Mouse (Mus musculus) midbrain, embryonic 10.5 days (tissue): ENCODE measurements around the gene Rnf38. TPM values are rescaled to one million over a fixed set of nuclear protein-coding genes. Genes with fewer than 3 reads are reported as not detected.

Experiments used
- DNase-seq: peaks from one replicate; pipeline ENCODE4 v3.0.0-alpha.2; 2017; ENCODE audit warnings: low spot score
- H3K27ac ChIP-seq: fragments of 300-500 bp; sonication (generic); replicated peaks from 2 replicates; pipeline ENCODE4 v1.5.1; 2016; ENCODE audit warnings: mild to moderate bottlenecking
- H3K27me3 ChIP-seq: fragments of 300-500 bp; sonication (generic); 2 replicates; pipeline ENCODE4 v1.6.1; 2016; ENCODE audit warnings: low read depth, mild to moderate bottlenecking; ENCODE audit not compliant: poor library complexity, severe bottlenecking
- H3K36me3 ChIP-seq: fragments of 300-500 bp; sonication (generic); 2 replicates; pipeline ENCODE4 v1.6.1; 2016; ENCODE audit warnings: mild to moderate bottlenecking, moderate library complexity
- H3K4me1 ChIP-seq: fragments of 300-500 bp; sonication (generic); 2 replicates; pipeline ENCODE4 v1.6.1; 2016
- H3K4me3 ChIP-seq: fragments of 300-500 bp; sonication (generic); 2 replicates; pipeline ENCODE4 v1.5.1; 2016; ENCODE audit warnings: mild to moderate bottlenecking, moderate library complexity
- H3K9me3 ChIP-seq: fragments of 300-500 bp; sonication (generic); replicated peaks from 2 replicates; pipeline ENCODE4 v1.6.1; 2016; ENCODE audit warnings: mild to moderate bottlenecking
- WGBS: fragments of 180-500 bp; shearing (Covaris S2); methylation state at CpG from one replicate; pipeline ENCODE4 v1.1.7; 2016; 5-methylcytosine and 5-hydroxymethylcytosine counted together
- polyA plus RNA-seq: library from polyadenylated mRNA; unstranded; fragments of >200 nt; fragmentation: Nextera tagmentation; extraction: Ambion mirVana; gene quantifications from 2 replicates; pipeline ENCODE4 v1.2.1, GENCODE M21; 2016

Rnf38 gene
- polyA plus RNA-seq, 1 experiment from 2014 or later = 29.0 TPM

GRCm38 (mm10) chr4:44156481-44156880 is 77.1 kb downstream of the Rnf38 start:
- peaks cover 10% of the 10 kb centered on the region for H3K4me1 ChIP-seq
- DNase-seq = peak; percentile 1
- no peak overlapping the region for H3K27ac ChIP-seq
- peaks cover 57% of the 10 kb centered on the region for H3K36me3 ChIP-seq
- H3K4me3 ChIP-seq = no peak overlapping the region
- no peaks in the 10 kb centered on the region for H3K9me3 ChIP-seq
- H3K27me3 ChIP-seq = no peaks in the 10 kb centered on the region
- 81% methylated on average over 6 of the region's 6 CpGs for WGBS

- peaks cover 73% of the 10 kb centered on the region for H3K36me3 ChIP-seq
- peak; percentile 1 for DNase-seq
- H3K4me3 ChIP-seq = no peak overlapping the region
- 0 out of 2 replicates have a peak, but pooled peaks cover 3% of the 10 kb centered on the region for H3K4me1 ChIP-seq
- H3K9me3 ChIP-seq = no peaks in the 10 kb centered on the region
- no peaks in the 10 kb centered on the region for H3K27me3 ChIP-seq
- WGBS = 91% methylated on average over 4 of the region's 4 CpGs
- H3K27ac ChIP-seq = no peak overlapping the region
These were observed 78.7 kb downstream of the Rnf38 start for GRCm38 (mm10) chr4:44154884-44155283.

GRCm38 (mm10) chr4:44152904-44153303 is 80.7 kb downstream of the Rnf38 start:
- DNase-seq = peak; percentile 3
- no peak overlapping the region for H3K27ac ChIP-seq
- H3K9me3 ChIP-seq = no peaks in the 10 kb centered on the region
- H3K27me3 ChIP-seq = no peaks in the 10 kb centered on the region
- 93% methylated on average over 4 of the region's 4 CpGs for WGBS
- 0 out of 2 replicates have a peak, but pooled peaks cover 3% of the 10 kb centered on the region for H3K4me1 ChIP-seq
- H3K36me3 ChIP-seq = peaks cover 81% of the 10 kb centered on the region
- H3K4me3 ChIP-seq = no peak overlapping the region

- Histone ChIP-seq H3K4me3 (no peak overlapping the region), H3K9me3 (no peaks in the 10 kb centered on the region), H3K4me1 (no peaks in the 10 kb centered on the region), H3K36me3 (peaks cover 94% of the 10 kb centered on the region), H3K27ac (no peak overlapping the region), H3K27me3 (no peaks in the 10 kb centered on the region)
- DNase-seq = no peak
- 97% methylated on average over 12 of the region's 12 CpGs for WGBS
These were observed 106.8 kb downstream of the Rnf38 start for GRCm38 (mm10) chr4:44126805-44127204.

- Histone ChIP-seq H3K27me3 (no peaks in the 10 kb centered on the region), H3K36me3 (peaks cover 22% of the 10 kb centered on the region), H3K27ac (no peak overlapping the region), H3K4me1 (no peaks in the 10 kb centered on the region), H3K9me3 (no peaks in the 10 kb centered on the region), H3K4me3 (no peak overlapping the region)
- WGBS = 51% methylated on average over 9 of the region's 9 CpGs
- DNase-seq = no peak
These were observed 114.0 kb downstream of the Rnf38 start for GRCm38 (mm10) chr4:44119410-44120201.

- Histone ChIP-seq H3K4me1 (peaks cover 10% of the 10 kb centered on the region; the same call in 1 of the 2 replicates), H3K4me3 (no peak overlapping the region), H3K27me3 (no peaks in the 10 kb centered on the region), H3K9me3 (no peaks in the 10 kb centered on the region), H3K27ac (no peak overlapping the region), H3K36me3 (no peaks in the 10 kb centered on the region)
- no peak for DNase-seq
- WGBS = 86% methylated on average over 13 of the region's 13 CpGs
These were observed 118.5 kb downstream of the Rnf38 start for GRCm38 (mm10) chr4:44115046-44115445.

GRCm38 (mm10) chr4:44113393-44114138 is 120.0 kb downstream of the Rnf38 start:
- no peaks in the 10 kb centered on the region for H3K9me3 ChIP-seq

GRCm38 (mm10) chr4:44112741-44113140 is 120.8 kb downstream of the Rnf38 start:
- no peak overlapping the region for H3K27ac ChIP-seq
- no peak for DNase-seq
- no peaks in the 10 kb centered on the region for H3K36me3 ChIP-seq
- no peak overlapping the region for H3K4me3 ChIP-seq
- peaks cover 10% of the 10 kb centered on the region; the same call in 1 of the 2 replicates for H3K4me1 ChIP-seq
- 28% methylated on average over 4 of the region's 4 CpGs for WGBS
- no peaks in the 10 kb centered on the region for H3K27me3 ChIP-seq
- H3K9me3 ChIP-seq = no peaks in the 10 kb centered on the region

More at GRCm38 (mm10) chr4:44113393-44114138, 120.0 kb downstream of the Rnf38 start:
- peaks cover 10% of the 10 kb centered on the region; the same call in 1 of the 2 replicates for H3K4me1 ChIP-seq
- no peak overlapping the region for H3K27ac ChIP-seq
- no peak overlapping the region for H3K4me3 ChIP-seq
- H3K27me3 ChIP-seq = no peaks in the 10 kb centered on the region
- DNase-seq = no peak
- no peaks in the 10 kb centered on the region for H3K36me3 ChIP-seq
- 47% methylated on average over 16 of the region's 16 CpGs for WGBS

- no peak for DNase-seq
- Histone ChIP-seq H3K9me3 (no peaks in the 10 kb centered on the region), H3K4me1 (peaks cover 18% of the 10 kb centered on the region), H3K27ac (no peak overlapping the region), H3K36me3 (no peaks in the 10 kb centered on the region), H3K27me3 (0 out of 2 replicates have a peak, but pooled peaks cover 7% of the 10 kb centered on the region), H3K4me3 (no peak overlapping the region)
- 84% methylated on average over 7 of the region's 7 CpGs for WGBS
These were observed 122.8 kb downstream of the Rnf38 start for GRCm38 (mm10) chr4:44110771-44111170.

GRCm38 (mm10) chr4:44108297-44108696 is 125.3 kb downstream of the Rnf38 start:
- DNase-seq = no peak
- Histone ChIP-seq H3K4me3 (no peak overlapping the region), H3K9me3 (no peaks in the 10 kb centered on the region), H3K4me1 (peaks cover 21% of the 10 kb centered on the region), H3K27ac (no peak overlapping the region), H3K36me3 (no peaks in the 10 kb centered on the region), H3K27me3 (peaks cover 13% of the 10 kb centered on the region; the same call in 1 of the 2 replicates)
- WGBS = 95% methylated on average over 6 of the region's 6 CpGs

- 65% methylated on average over 6 of the region's 6 CpGs for WGBS
- DNase-seq = no peak
- no peaks in the 10 kb centered on the region for H3K36me3 ChIP-seq
- H3K27me3 ChIP-seq = peaks cover 13% of the 10 kb centered on the region; the same call in 1 of the 2 replicates
- no peak overlapping the region for H3K4me3 ChIP-seq
- H3K4me1 ChIP-seq = peaks cover 18% of the 10 kb centered on the region
- no peak overlapping the region for H3K27ac ChIP-seq
- H3K9me3 ChIP-seq = no peaks in the 10 kb centered on the region
These were observed 126.2 kb downstream of the Rnf38 start for GRCm38 (mm10) chr4:44107339-44107738.

- WGBS = 36% methylated on average over 18 of the region's 18 CpGs
- H3K27me3 ChIP-seq = peaks cover 13% of the 10 kb centered on the region; the same call in 1 of the 2 replicates
- 0 out of 2 replicates have a peak overlapping the region, but pooled peaks have one; percentile 20 for H3K4me3 ChIP-seq
- H3K4me1 ChIP-seq = peaks cover 18% of the 10 kb centered on the region
- no peaks in the 10 kb centered on the region for H3K9me3 ChIP-seq
- DNase-seq = no peak
- no peaks in the 10 kb centered on the region for H3K36me3 ChIP-seq
- H3K27ac ChIP-seq = no peak overlapping the region
These were observed 127.2 kb downstream of the Rnf38 start for GRCm38 (mm10) chr4:44106297-44106821.
